Mouse (Mus musculus) lung, adult 2 months (tissue): ENCODE data around the gene Mtx1.

Experiments
- CTCF ChIP-seq: fragments of 200-500 bp; IDR thresholded peaks from 2 replicates; pipeline ENCODE4 v1.5.1; 2011; ENCODE audit warnings: mild to moderate bottlenecking, low read length, control low read depth; ENCODE audit not compliant: insufficient read depth
- POLR2A ChIP-seq: fragments of 200-500 bp; IDR thresholded peaks from 2 replicates; pipeline ENCODE4 v1.6.1; 2011; ENCODE audit warnings: low read depth, mild to moderate bottlenecking, control low read depth, low read length, borderline replicate concordance; ENCODE audit errors: extremely low read depth

DNA sequence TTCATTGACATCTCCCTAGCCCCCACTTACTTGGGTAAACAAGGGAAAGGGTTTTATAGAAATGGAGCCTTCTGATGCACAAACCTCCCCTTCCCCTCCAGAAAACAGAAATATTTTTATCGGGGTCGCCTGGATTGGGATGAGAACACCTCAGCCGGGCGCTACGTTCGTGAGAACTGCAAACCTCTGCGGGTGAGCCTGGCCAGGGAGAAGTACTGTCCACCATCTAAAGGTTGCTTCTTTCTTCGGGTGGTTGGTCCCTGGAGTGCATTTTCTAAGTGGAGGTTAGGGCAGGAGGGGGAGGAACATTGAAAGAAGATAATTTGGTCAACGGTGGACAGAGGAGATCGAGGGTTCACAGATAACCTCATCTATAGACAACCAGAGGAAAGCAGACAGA, 51.3 kb downstream of the Mtx1 start:
- TF ChIP-seq CTCF (no peak), POLR2A (no peak)
